8 mouse cellular contexts compared by ENCODE assay signal in the genomic region with DNA sequence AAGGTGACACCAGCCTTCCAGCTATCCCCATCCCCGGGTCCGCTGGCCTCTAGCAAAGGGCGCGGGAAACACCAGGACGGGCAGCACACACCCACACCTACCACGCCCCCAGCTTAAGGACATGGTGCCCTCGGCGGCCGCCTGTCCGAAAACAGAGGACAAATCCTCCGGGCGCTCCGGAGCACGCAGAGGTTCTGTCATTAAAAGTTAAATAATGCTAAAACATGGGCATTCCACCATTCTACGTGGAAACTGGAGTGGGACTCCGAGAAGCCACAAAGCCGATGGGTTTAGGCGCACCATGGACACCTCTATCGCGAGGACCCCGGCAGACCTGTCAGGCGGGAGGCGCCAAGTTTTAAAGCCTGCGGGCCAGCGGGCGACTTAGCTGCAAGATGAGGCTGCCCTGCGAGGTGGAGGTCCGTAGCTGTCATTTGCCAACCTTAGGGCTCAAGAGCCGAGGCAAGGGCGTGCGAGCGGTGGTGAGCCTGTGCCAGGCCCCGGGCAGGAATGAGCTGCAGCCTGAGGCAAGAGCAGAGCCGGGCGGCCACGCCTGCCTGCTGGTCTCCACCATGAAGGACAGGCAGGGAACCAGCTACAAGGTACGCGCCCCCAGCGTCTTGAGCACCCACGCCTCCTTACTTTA. TPM values are rescaled to one million over a fixed set of nuclear protein-coding genes. Genes with fewer than 3 reads are reported as not detected.
DNase-seq lines count a peak whose midpoint lies in the region; ATAC-seq and TF ChIP-seq lines count a peak whose summit lies in the region.

Gene Lrr1 (plus strand): TSS at position 354 of the 646 bp plus-strand sequence.

- TF ChIP-seq POLR2A in thymus, adult 2 months (IDR thresholded peaks at IDR 0.05; ENCODE audit: control insufficient read depth, extremely low read depth, insufficient read depth, low read length, poor library complexity) = no peak; the same call in 1 of the 2 replicates

- peak within 1 kb of the TSS; percentile 93 for H3K4me3 ChIP-seq in hindbrain, embryonic 10.5 days
- peak within 1 kb of the TSS; percentile 93 for H3K4me3 ChIP-seq in lung, embryonic 16.5 days (ENCODE audit: low read length)
- H3K4me3 ChIP-seq in thymus, adult 2 months (ENCODE audit: control insufficient read depth, insufficient read depth, low read length) = peak within 1 kb of the TSS; percentile 56

- peak; percentile 89 for DNase-seq in MN1 (ENCODE audit: low spot score)
- peak; percentile 93 for DNase-seq in cerebellum, adult 9-10 months
- peak; percentile 89 for DNase-seq in hindbrain, embryonic 10.5 days (ENCODE audit: low spot score)
- DNase-seq in layer of hippocampus, adult 9-11 months = peak; percentile 85
- DNase-seq in ovary, adult 18-20 months (ENCODE audit: low spot score) = peak; percentile 67
- peak; percentile 84 for DNase-seq in thymus, adult 2 months

- H3K9ac ChIP-seq in lung, embryonic 16.5 days (ENCODE audit: low read length) = peak within 1 kb of the TSS; percentile 83

- no peak for TF ChIP-seq CTCF in thymus, adult 2 months (IDR thresholded peaks at IDR 0.05; ENCODE audit: borderline replicate concordance, control insufficient read depth, extremely low read depth, insufficient read depth, low read length, poor library complexity)

- peak; percentile 97 for ATAC-seq in frontal cortex, adult (ENCODE audit: low TSS enrichment)
- ATAC-seq in lung, embryonic 16.5 days (ENCODE audit: low read depth) = peak; percentile 94

- H3K36me3 ChIP-seq in hindbrain, embryonic 10.5 days = peaks cover 17% of the 10 kb centered on the region
- 0 out of 2 replicates have a peak, but pooled peaks cover 3% of the 10 kb centered on the region for H3K36me3 ChIP-seq in lung, embryonic 16.5 days (ENCODE audit: control insufficient read depth, insufficient read depth, low read length)
- H3K36me3 ChIP-seq in thymus, adult 2 months (ENCODE audit: control insufficient read depth, insufficient read depth, low read length) = no peaks in the 10 kb centered on the region

- H3K9me3 ChIP-seq in hindbrain, embryonic 10.5 days = no peaks in the 10 kb centered on the region
- H3K9me3 ChIP-seq in lung, embryonic 16.5 days (ENCODE audit: control insufficient read depth, low read length) = no peaks in the 10 kb centered on the region

- H3K4me2 ChIP-seq in lung, embryonic 16.5 days (ENCODE audit: low read depth, low read length) = peak within 1 kb of the TSS; percentile 91

- H3K27me3 ChIP-seq in hindbrain, embryonic 10.5 days (ENCODE audit: insufficient read depth, poor library complexity, severe bottlenecking) = no peaks in the 10 kb centered on the region
- H3K27me3 ChIP-seq in lung, embryonic 16.5 days (ENCODE audit: control insufficient read depth, insufficient read depth, low read depth, low read length) = no peaks in the 10 kb centered on the region
- no peaks in the 10 kb centered on the region for H3K27me3 ChIP-seq in thymus, adult 2 months (ENCODE audit: control insufficient read depth, insufficient read depth, low read length)

- peaks cover 22% of the 10 kb centered on the region for H3K4me1 ChIP-seq in hindbrain, embryonic 10.5 days (replicated peaks)
- peaks cover 10% of the 10 kb centered on the region for H3K4me1 ChIP-seq in lung, embryonic 16.5 days (replicated peaks; ENCODE audit: control insufficient read depth, insufficient read depth, low read length)
- H3K4me1 ChIP-seq in thymus, adult 2 months (replicated peaks; ENCODE audit: control insufficient read depth, insufficient read depth, low read length) = peaks cover 5% of the 10 kb centered on the region; the same call in 1 of the 2 replicates

- WGBS in hindbrain, embryonic 10.5 days = under 1% methylated on average over 40 of the region's 40 CpGs
- WGBS in lung, embryonic 16.5 days = 0% methylated on average over 40 of the region's 40 CpGs
- under 1% methylated on average over 40 of the region's 40 CpGs for WGBS in thymus, adult 2 months

- H3K27ac ChIP-seq in hindbrain, embryonic 10.5 days = peak within 1 kb of the TSS; percentile 98
- H3K27ac ChIP-seq in lung, embryonic 16.5 days (ENCODE audit: low read length) = peak within 1 kb of the TSS; percentile 82
- no peak within 1 kb of the TSS for H3K27ac ChIP-seq in thymus, adult 2 months (ENCODE audit: control insufficient read depth, insufficient read depth, low read length)

RNA-seq across cellular contexts. Expression of gene Lrr1, which starts in this region (rescaled TPM):
- 28.3 and 31.8 TPM in 2 replicates for polyA plus RNA-seq in hindbrain, embryonic 10.5 days (2016; fragmentation: Nextera tagmentation; extraction: Ambion mirVana)
- polyA plus RNA-seq in lung, embryonic 16.5 days (2015; fragmentation: Nextera tagmentation; extraction: Ambion mirVana) = 26.2 and 28.2 TPM in 2 replicates
- polyA plus RNA-seq in thymus, adult 2 months (2012; rRNA removed) = 6.5 and 11.1 TPM in 2 replicates
